Mouse (Mus musculus) right cerebral cortex, postnatal 25 days (tissue): ENCODE results near the gene Sel1l.

ENCODE experiments used
- DNase-seq: peaks from one replicate; pipeline ENCODE4 v3.0.0; 2022

The Sel1l gene

DNA sequence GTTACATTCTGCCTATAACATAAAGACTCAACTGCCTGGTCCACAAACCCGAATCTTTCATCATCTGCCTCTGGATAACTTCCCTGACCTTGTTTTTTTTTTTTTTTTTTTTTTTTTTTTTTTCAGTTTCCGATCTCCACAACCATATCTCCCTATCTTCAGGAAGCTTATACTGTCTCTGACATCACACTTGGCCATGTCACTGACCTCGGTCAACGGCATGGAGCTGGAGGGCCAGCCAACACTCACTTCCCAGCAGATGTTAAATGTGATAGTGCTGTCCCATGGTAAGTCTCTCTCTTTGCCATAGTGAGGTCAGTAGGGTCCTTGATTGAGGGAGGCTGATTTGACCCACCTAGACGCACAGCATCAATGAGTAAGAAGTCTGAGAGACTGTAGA lies 72.6 kb downstream of the Sel1l start:
- DNase-seq, result no peak

- no peak for DNase-seq
Observed at GRCm38 (mm10) chr12:91774811-91775284, 74.1 kb downstream of the Sel1l start.

DNA sequence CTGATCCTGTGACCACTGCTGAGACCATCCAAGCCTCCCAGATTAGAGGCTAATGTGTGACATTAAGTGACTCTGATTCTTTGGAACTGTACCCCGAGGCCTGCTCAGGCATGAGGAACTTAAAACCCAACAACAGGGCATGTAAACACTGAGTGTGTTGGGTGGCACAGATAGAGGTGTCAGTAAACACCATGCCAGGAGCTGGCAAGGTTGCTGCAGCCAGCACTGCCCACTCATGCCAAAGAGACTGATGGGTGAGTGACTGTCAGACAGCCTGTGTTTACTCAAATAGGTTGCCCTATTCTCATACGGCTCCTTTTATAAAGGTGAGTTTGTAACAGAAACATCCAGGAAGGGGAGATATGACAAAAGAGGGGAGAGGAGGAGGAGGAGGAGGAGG lies 80.1 kb downstream of the Sel1l start:
- DNase-seq, result no peak

DNA sequence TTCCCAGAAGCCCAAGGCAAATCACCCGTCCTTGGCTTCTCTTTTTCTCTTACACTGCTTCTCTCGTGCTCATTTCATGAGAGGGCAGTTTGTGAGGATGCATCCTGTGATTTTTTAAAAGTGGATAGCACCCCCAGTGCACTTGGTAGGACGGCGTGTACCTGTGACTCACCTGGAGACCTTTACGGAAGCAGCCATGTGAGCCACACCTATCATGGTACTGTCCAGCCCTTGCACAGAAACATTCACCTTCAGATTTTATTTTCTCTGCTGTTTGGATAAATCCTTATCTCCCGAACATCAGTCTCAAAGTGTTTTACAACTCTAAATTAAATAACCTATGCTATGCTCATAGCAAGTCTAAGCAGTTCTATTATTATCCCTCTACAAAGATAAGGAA lies 80.8 kb downstream of the Sel1l start:
- DNase-seq, result no peak

- no peak for DNase-seq
Observed at GRCm38 (mm10) chr12:91766338-91767107, 82.4 kb downstream of the Sel1l start.

DNA sequence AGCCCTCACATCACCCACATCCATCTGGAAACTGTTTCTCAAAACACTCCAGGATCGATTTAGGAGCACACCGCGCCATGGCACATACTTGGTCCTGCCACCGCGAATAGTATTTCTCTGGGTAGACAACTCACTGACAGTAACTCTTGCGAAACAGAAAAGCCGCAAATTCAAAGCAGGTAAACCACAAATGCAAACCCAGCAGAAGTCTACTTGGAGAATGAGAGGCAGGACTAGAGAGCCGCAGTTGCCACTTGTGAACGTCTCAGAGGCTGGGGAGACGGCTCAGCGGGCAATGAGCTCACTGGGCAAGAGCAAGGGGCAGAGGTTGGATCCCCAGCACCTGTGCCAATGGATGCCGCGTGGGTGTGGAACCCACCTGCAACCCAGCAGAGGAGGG lies 83.5 kb downstream of the Sel1l start:
- DNase-seq, result no peak

GRCm38 (mm10) chr12:91765054-91765453 lies 83.9 kb downstream of the Sel1l start:
- no peak for DNase-seq

DNA sequence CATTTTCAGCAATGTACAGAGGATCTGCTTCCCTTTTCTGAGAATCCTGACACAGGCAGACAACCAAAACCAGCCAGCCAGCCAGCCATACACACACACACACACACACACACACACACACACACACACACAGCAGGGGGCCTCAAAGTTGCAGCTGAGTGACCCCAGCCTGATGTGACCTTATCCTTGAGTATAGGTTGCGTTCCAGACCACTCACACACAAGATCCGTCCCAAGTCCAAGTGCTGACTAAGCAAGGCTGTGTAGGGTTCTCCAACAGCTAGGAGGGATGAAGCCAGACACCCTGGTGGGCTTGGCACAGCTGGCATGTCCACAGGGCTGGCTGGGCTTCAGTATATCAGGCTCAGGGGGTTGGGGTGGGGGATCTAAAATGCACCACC lies 84.5 kb downstream of the Sel1l start:
- no peak for DNase-seq

DNA sequence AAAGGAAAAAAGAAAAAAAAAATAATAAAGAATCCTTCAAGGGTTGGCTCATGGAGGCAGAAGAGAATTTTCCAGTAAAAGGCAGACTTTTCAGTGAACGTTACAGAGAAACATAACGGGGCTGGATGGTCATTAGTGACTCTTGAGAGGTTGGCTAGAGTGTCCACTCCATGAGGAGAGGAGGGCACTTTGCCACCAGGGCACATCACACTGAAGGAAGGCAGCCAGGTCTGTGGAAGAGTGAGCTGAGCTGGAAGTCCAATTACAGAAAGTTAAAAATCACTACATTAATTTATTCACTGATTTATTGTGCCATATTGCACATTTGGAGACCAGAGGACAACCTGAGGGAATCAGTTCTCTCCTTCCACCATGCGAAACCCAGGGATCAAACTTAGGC lies 89.1 kb downstream of the Sel1l start:
- no peak for DNase-seq

DNA sequence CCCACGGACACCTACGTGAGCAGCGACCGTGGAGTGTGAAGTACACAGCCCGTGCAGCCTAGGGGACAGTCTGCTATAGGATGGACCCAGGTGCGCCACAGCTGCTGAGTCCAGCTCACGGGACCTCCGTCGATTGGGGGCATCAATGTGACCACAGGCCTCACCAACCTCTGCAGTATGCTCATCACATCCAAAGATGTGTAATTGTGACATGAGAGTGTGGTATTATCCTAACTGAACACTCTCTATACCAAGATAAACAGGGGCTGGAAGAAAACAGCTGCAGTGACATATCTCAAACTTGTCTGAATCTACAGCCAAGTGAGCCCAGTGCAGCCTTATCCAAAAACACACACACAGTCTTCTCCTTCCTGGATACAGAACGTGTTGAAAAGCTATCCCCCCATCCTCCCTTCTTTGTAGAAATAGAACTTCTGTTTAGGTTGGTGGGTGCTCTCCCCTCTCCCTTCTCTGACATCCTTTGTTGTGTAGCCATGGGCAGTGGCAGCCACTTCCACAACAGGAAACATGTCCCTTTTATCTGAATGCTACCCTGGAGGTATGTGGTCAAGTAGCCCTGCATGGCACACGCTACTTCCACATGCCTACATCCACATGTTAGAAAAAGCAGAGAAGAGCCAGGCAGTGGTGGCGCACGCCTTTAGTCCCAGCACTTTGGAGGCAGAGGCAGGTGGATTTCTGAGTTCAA lies 90.9 kb downstream of the Sel1l start:
- no peak for DNase-seq

DNA sequence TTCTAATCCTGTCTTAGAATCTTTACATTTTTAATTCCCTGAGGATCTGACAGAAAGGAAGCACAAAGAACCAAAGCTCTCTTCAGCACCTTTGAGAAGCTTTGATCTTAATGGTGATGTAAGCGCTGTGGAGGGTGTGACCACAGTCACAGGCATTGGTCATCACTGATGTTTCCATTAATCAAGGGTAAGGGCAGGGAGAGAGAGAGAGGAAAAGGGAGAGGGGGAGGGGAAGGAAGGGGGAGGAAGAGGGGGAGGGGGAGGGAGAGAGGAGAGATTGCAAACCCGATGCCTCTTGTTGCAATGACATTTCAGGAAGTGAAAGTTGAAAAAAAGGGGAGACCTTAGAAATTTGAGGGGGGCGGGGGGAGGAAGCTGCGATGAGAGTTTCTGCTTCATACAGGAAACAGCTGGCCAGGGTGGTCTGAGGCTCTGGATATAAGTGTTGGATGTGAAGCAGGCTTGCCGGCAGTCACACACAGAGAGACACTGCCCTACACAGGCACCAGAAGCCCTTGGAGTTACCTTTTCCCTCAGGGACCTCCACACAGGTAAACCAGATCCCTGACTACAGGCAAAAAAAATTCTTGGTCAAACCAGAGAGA lies 92.3 kb downstream of the Sel1l start:
- no peak for DNase-seq
